Mouse (Mus musculus): ENCODE data around the gene Hcn4.

The Hcn4 gene

DNA sequence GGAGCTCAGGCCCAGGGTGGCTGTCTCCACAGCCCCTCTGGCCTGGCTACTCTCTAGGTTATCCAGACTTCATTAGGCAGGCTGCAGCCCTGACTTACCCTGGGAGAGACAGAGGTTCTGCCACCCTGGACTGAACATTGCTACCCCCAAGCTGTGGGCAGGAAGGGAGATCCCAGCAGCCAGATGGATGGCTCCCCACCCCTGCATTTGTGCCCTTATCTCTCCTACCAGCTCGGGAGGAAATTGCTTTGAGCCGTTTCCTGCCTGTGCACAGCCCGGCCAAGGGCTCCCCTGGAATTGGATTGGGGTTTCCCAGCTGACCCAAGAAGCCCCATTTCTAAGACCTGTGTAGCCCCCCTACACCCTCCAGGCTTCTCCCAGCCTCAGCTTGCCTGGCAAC, 23.8 kb downstream of the Hcn4 start:
- ATAC-seq (ENCODE audit: insufficient number of reproducible peaks, low FRiP score, low TSS enrichment), result no peak

DNA sequence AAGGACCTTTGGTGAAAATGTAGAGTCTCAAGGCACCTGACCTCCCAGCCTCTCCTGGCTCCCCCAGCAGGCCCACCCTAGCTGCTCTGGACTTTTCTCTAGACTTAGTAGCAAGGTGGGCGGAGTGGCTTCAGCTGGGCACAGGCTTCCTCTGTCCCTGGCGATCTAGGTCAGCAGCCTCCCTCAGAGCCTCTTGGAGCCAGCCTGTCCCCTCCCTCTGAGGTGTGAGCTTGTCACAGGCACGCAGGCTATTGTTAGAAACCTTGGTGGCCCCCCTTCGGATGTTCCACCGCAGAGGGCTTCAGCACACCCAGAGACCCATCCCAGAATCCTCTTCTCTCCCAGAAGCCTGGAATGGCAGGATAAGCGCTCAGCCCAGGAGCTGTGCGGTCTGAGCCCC, 24.5 kb downstream of the Hcn4 start:
- ATAC-seq (ENCODE audit: insufficient number of reproducible peaks, low FRiP score, low TSS enrichment), result no peak

DNA sequence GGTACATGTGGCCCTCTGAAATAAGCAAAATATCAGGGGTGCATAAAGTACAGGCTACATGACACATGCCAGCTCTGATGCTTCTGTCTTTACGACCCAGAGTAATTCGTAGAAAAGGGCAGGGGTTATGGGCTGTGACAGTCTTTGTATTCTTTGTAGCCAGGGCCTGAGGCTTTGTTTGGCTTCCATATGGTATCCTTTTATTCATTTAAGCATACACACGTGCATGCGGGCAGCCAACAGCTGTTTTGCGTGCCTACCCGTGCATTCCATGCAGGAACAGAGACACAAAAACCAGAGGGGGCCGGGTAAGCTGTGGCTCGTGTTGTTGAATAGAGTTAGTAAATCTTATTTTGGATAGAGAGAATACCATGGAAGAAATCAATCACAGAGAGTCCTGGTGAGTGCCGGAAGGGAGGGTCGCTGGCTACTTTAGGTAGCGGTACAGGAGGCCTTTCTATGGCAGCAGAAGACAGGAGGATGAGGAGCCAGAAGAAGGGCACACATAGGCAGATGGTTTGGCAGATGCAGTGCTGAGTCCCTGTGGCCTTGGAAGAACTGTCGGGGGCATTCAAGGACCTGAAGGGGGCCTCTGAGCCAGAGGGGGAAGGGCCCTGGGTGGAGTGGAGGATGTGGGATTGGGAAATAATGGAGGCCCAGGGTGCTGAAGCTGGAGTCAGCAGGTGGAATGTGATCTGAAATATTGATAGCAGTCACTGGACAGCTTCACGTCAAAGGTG, 26.5 kb downstream of the Hcn4 start:
- ATAC-seq (ENCODE audit: insufficient number of reproducible peaks, low FRiP score, low TSS enrichment), result no peak

DNA sequence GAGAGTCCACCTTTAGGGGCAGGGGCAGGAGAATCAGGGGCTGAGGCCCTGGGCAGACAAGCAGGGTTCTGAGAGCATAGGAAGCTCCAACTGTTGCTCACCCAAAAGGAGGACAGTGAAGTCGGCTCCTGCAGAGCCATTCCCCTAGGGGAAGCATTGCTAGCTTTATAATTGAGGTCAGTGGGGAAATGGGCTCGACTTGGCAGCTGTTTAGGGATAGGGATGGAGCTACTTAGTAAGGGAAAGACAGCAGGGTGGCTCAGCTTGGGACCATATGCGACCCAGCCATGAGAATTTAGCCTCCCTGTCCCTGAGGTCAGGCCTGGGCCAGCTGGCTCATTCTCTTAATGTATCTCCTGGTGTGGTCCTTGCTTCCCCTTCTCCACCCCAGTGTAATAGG, 31.7 kb downstream of the Hcn4 start:
- ATAC-seq (ENCODE audit: insufficient number of reproducible peaks, low FRiP score, low TSS enrichment), result no peak

DNA sequence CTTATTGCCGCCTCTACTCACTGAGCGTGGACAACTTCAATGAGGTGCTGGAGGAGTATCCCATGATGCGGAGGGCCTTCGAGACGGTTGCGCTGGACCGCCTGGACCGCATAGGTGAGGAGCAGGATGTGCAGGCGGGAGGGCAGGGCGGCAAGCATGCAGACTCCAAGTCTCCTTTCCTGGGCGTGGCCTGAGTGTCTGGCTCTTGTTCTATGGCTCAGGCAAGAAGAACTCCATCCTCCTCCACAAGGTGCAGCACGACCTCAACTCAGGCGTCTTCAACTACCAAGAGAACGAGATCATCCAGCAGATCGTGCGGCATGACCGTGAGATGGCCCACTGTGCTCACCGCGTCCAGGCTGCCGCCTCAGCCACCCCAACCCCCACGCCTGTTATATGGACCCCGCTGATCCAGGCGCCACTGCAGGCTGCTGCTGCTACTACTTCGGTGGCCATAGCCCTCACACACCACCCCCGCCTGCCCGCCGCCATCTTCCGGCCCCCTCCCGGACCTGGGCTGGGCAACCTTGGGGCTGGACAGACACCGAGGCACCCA, 35.9 kb downstream of the Hcn4 start:
- ATAC-seq (ENCODE audit: insufficient number of reproducible peaks, low FRiP score, low TSS enrichment), result no peak

DNA sequence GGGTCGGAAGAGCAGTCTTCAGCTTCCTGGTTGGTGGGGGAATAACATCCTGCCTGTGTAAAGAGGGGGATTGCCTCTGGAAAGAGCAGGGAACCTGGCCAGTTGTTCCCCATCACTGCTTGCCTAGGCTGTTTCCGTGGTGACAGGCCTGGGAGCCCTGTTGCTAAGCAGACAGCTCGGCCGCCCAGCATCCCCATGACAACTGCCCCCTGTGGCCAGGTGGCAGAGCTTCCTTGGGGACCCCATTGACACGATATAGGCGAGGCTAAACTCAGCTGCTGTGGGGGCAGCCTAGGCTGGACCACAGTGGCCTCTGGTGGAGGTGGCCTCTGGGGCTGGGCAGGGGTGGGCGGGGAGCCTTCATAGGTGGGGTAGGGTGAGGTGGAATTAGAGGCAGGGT, 40.6 kb downstream of the Hcn4 start:
- ATAC-seq (ENCODE audit: insufficient number of reproducible peaks, low FRiP score, low TSS enrichment), result no peak

DNA sequence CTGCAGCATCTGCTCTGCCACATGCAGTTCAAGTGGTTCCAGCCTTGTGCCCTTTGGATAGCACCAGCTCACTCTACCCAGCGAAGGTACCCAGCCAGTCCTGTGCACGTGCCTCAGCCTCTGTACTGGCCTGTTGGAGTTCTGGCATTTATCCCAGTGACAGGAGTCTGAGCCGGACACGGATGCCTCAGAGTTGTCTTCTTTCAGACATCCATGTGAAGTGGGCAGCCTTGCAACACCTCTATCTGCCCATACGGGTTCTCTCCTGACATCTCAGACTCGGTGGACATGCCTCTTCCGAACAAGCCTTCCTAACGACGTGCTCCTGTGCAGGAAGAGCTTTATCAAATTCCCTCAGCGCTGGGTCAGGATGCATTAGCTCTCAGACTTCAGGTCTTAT, 47.9 kb downstream of the Hcn4 start:
- no peak for ATAC-seq (ENCODE audit: insufficient number of reproducible peaks, low FRiP score, low TSS enrichment)

DNA sequence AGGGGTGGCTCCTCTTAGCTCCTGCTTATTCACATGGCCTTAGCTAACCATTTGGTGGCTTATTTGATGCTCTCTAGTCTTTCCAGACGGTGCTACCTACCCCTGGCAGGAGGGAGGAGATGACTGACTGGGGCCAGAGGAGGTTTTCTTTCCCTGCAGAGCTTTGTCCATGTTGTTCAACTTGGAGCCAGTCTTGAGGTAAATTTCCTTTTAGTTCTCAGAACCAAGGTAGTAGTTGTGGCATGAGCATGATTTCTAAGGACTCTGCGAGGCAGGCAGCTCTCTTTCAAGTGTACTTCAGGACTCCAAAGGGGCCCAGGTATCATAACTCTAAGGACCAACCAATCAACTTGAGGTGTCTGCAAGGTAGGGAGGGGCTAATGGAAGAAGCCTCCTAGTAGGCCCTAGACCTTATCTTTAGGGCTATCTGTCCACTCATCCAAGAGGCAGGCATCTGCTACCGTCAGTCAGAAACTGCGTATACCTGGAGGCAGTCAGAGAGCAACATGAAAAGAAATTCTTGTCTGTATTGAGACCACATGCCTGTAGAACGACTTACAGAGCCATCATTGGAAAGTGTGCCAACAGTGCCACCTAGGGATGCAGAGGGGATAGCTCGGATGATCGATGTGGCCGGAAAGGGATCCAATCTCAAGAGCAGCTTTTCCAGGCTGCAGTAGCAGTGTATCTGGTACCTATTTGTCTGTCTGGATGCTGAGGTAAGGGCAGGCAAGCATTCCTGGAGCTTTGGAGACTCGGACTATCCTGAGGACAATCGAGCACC, 50.5 kb downstream of the Hcn4 start:
- 0 out of 2 replicates have a peak, but pooled peaks have one; percentile 8 for ATAC-seq (ENCODE audit: insufficient number of reproducible peaks, low FRiP score, low TSS enrichment)

DNA sequence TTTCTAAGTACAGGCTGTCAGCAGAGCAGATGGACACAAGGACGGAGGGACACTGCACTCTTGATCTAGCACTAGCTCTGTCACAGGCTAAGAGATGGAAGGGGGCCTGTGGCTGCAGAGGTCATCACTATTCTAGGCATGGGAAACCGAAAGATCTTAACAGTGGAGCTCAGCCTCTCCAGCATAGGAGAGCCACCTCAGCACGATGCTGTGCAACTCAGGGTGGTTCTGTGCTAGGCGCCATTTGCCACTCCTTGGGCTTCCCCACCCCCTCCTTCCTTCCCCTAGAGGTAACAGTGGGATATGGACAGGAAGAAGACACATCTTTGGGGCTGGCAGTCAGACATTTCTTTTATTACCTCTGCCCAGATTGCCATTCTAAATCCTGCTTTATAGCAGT, 51.1 kb downstream of the Hcn4 start:
- ATAC-seq (ENCODE audit: insufficient number of reproducible peaks, low FRiP score, low TSS enrichment), result no peak

DNA sequence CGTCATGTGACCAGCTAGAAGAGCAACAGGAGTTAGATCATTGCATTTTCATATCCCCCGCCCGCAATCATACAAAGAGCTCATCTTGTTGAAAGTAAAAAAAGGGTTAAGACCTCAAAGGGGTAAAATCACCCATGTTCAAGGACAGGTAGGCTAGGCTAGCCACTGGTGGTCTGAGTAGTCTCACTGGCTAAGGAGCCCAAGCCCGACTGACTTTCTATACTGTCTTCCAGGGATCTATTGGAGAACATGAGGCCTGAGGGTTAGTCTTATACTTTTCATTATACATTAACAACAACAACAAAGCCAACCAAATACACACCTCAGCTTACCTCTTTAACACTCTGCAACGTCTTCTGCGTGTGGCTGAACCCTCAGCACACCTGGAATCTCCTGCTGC, 52.2 kb downstream of the Hcn4 start:
- no peak for ATAC-seq (ENCODE audit: insufficient number of reproducible peaks, low FRiP score, low TSS enrichment)

DNA sequence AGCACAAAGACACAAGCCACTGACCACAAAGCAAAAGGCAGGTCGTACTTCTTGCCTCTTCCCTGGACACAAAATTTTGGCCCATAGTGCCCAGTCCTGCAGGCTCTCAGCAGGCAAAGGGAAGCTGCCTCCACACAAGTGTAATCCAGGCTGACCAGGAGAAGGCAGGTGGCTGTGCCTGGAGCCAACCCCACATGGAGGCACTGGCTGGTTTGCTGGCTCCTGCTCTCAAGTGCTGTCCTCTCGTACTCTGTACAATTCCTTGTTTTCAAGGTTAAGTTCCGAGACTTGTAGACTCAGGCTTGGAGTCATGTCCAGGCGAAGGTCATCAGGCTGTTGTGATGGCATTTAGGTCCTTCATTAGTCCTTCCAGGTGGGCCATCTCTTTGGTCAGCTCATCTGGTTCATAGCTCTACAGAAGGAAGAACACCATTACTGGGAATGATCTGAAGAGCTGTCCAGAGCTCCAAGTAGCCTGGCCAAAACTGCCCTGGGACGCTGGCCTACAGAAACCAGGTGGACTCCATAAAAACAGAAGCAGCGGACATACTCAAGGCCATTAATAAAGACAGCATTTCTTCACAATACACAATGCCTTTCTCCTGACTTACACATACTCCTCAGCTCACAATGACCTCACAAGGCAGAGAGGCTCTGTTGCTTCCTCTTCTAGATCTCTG, 53.9 kb downstream of the Hcn4 start:
- peak; percentile 89 for ATAC-seq (ENCODE audit: insufficient number of reproducible peaks, low FRiP score, low TSS enrichment)

DNA sequence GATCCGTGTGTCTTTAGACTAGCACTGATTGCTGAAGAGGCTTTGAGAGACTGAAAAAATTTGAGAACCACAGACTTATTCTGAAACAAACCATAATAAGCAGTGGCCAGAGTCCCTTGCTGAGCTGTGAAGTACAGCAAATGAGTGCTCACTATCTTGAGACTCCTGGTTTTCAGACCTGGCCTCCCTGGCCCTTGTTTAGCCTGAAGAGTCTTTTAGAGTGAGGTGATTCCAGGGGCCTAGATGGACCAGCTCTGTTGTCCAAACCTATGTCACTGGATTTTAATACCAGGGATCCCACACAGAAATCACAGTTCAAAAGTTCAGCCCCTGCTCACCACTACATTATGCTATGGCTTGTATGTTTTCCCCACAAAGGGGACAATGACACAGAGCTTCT, 56.6 kb downstream of the Hcn4 start:
- no peak for ATAC-seq (ENCODE audit: insufficient number of reproducible peaks, low FRiP score, low TSS enrichment)

DNA sequence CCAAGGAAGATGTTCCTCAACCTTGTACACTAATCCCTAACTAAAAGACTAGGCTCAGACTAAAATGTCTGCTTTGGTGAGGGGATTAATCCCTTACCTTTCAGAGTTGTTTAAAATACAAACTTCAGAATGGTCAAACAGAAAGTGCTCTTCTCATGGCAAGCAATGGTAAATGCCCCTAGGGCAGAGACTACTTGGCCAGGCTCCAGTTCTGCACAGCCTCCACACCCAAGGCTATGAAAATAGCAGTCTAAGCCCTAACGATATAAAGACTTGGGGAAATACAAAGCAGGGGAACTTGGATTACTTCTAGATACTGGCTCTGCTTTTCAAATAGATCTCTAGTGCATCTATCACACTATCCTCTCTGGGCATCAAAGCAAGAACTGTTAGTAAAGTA, 59.5 kb downstream of the Hcn4 start:
- ATAC-seq (ENCODE audit: insufficient number of reproducible peaks, low FRiP score, low TSS enrichment), result no peak

DNA sequence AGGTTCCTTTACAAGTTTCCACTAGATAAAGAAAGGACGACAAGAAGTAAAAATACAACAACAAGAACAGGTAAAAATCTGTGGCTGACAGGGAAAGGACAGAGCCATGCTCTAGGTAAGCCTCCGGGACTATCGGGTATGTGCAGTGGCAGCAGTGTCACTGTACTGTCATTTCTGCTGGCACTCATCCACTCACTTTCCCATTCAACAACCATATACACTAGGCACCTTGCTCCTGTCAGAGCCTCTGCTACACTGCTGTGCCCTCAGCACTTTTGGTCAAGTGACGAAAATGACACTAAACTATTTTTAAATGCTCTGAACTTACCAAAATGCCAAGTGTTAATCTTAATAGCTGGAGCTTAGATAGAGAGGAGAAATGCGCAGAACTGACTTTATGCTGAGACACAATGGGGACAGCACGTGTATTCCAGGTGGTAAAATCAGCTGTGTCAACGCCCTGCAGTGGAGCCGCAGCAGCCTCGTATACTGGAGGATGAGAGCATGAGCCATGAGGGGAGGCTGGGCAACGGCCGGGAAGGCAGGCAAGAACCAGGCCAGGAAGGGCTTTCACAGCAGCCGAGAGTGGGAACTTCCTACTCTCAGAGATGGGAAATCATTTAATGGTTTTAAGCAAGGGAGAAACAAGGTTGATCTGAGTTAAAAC, 66.7 kb downstream of the Hcn4 start:
- no peak for ATAC-seq (ENCODE audit: insufficient number of reproducible peaks, low FRiP score, low TSS enrichment)

DNA sequence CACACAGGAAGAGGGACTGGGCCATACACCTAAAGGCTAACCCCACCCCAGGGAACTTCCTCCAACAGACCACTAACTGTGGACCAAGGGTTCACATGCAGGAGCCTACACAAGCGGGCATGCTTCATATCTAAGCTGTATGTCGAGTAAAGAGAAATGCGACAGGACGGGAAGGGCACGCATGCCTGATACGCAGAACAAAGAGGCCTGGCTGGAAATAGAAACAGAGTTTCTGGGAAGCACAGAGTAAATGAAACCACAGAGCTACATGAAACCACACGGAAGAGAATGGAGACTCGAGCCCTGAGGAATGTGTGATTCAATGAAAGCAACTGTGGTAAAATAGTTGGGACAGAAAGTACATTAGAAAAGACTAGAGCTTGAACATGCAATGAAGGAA, 67.7 kb downstream of the Hcn4 start:
- ATAC-seq (ENCODE audit: insufficient number of reproducible peaks, low FRiP score, low TSS enrichment), result no peak

DNA sequence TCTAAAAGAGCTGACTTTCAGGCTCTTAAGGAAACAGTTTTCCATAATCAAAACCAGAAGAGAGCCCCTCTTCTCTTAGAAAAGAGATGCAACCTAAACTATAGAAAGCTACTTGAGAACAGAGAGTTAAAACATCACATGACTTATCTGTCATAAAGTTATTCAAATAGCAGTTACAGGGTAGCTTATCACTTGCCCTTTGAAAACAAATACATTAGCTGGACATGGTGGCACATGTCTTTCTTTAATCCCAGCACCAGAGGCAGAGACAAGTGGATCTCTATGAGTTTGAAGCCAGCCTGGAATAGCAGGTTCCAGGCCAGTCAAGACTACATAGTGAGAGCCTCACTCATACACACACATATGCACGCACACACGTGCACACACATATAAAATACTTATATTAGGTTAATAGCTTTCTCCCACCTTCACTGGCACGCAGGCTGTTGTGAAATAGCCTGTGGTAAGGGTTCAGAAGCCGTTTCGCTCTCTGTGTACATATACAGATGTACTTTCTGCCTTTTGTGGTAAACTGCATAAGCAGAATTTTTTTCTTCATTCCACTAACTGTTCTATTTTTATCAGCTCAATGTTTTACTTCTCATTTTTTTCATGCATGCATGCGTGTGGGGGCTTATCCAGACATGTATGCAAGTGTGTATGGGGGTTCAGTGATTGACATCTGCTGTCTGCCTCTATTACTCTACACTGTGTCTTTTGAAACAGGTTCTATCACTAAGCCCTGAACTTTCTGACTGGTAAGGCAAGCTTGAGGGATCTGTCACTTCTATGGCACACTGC, 68.8 kb downstream of the Hcn4 start:
- ATAC-seq (ENCODE audit: insufficient number of reproducible peaks, low FRiP score, low TSS enrichment), result no peak

DNA sequence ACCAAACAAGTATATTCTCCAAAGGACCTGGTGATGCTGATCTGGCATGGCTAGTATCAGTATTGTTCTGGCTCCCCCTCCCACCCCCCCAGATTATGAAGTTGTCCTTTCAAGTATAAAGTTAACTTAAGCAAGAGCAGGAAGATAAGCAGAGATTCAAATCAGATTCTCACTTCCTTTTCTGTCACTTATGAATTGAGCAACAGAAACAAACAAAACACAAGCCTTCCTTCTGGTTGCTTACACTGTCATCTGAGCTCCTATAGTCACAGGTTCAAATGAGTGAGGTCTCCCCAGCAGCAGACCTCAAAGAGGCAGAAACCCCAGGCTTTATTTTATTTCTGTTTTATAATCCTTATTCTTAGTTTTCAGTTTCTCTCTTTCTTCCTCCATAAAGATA, 76.4 kb downstream of the Hcn4 start:
- ATAC-seq (ENCODE audit: insufficient number of reproducible peaks, low FRiP score, low TSS enrichment), result no peak

DNA sequence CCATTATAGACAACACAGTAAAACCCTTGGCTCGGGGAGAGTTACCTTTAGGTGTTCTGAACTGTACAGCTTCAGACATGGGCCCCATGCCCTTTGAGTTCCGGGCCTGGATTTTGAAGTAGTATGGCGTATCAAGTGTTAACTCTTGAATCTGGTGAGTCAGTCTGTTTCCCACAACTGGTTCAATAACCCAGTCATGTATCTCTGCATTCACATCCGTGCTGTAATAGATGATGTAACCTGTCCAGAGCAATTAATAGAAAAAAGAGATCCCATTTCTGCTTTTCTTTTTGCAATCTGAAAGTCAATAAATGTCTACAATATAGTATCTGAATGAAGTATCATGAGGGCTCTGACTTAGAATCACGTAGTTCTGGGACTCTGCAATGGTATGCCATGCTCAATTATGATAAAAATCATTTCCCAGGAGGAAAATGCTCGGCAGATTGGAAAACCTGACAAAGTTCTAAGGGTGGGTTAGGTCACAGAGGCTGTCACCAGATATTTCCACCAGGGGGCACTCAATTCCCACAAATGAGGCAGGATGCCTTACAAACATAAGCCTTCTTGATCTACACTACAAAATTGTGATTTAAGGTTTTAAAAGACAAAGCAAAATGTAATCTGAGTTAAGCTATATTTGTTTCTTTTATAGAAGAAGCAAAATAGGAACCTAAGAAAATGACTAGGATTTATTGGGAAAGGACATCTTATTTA, 79.8 kb downstream of the Hcn4 start:
- no peak for ATAC-seq (ENCODE audit: insufficient number of reproducible peaks, low FRiP score, low TSS enrichment)
